Mouse (Mus musculus) stomach, postnatal 0 days (tissue): Measurements from ENCODE around the gene Ccdc83.

Source experiments
- CTCF ChIP-seq: IDR thresholded peaks from 2 replicates; pipeline ENCODE4 v1.5.1; 2016; ENCODE audit warnings: antibody characterized with exemption, low read depth, mild to moderate bottlenecking, moderate library complexity
- EP300 ChIP-seq: optimal IDR thresholded peaks from 2 replicates; pipeline ENCODE3; 2016; ENCODE audit warnings: antibody characterized with exemption

GRCm38 (mm10) chr7:90175576-90175975, 90.0 kb downstream of the Ccdc83 start:
- TF ChIP-seq CTCF, result no peak
- TF ChIP-seq EP300, result no peak
